Mouse (Mus musculus) heart, embryonic 10.5 days (tissue): ENCODE results near the gene Nfya. TPM values are rescaled to one million over a fixed set of nuclear protein-coding genes. Genes with fewer than 3 reads are reported as not detected.

Experiments
- DNase-seq: peaks from one replicate; pipeline ENCODE4 v3.0.0-alpha.2; 2017; ENCODE audit warnings: low spot score
- H3K27ac ChIP-seq: fragments of 300-500 bp; sonication (generic); 2 replicates; pipeline ENCODE4 v1.5.1; 2016; ENCODE audit warnings: mild to moderate bottlenecking
- H3K27me3 ChIP-seq: fragments of 300-500 bp; sonication (generic); 2 replicates; pipeline ENCODE4 v1.6.1; 2016; ENCODE audit warnings: mild to moderate bottlenecking; ENCODE audit not compliant: poor library complexity, insufficient read depth, severe bottlenecking
- H3K36me3 ChIP-seq: fragments of 300-500 bp; sonication (generic); 2 replicates; pipeline ENCODE4 v1.6.1; 2016; ENCODE audit warnings: mild to moderate bottlenecking, moderate library complexity
- H3K4me1 ChIP-seq: fragments of 300-500 bp; sonication (generic); 2 replicates; pipeline ENCODE4 v1.6.1; 2016; ENCODE audit warnings: mild to moderate bottlenecking
- H3K4me3 ChIP-seq: fragments of 300-500 bp; sonication (generic); 2 replicates; pipeline ENCODE4 v1.5.1; 2016; ENCODE audit warnings: mild to moderate bottlenecking, moderate library complexity
- H3K9me3 ChIP-seq: fragments of 300-500 bp; sonication (generic); 2 replicates; pipeline ENCODE4 v1.6.1; 2016; ENCODE audit warnings: mild to moderate bottlenecking, moderate library complexity
- WGBS: fragments of 180-500 bp; shearing (Covaris S2); methylation state at CpG from one replicate; pipeline ENCODE4 v1.1.7; 2016; 5-methylcytosine and 5-hydroxymethylcytosine counted together
- polyA plus RNA-seq: library from polyadenylated mRNA; unstranded; fragments of >200 nt; fragmentation: Nextera tagmentation; extraction: Ambion mirVana; gene quantifications from 2 replicates; pipeline ENCODE4 v1.2.1, GENCODE M21; 2016

Gene Nfya
- polyA plus RNA-seq = 13.7 and 17.3 TPM in 2 replicates

DNA sequence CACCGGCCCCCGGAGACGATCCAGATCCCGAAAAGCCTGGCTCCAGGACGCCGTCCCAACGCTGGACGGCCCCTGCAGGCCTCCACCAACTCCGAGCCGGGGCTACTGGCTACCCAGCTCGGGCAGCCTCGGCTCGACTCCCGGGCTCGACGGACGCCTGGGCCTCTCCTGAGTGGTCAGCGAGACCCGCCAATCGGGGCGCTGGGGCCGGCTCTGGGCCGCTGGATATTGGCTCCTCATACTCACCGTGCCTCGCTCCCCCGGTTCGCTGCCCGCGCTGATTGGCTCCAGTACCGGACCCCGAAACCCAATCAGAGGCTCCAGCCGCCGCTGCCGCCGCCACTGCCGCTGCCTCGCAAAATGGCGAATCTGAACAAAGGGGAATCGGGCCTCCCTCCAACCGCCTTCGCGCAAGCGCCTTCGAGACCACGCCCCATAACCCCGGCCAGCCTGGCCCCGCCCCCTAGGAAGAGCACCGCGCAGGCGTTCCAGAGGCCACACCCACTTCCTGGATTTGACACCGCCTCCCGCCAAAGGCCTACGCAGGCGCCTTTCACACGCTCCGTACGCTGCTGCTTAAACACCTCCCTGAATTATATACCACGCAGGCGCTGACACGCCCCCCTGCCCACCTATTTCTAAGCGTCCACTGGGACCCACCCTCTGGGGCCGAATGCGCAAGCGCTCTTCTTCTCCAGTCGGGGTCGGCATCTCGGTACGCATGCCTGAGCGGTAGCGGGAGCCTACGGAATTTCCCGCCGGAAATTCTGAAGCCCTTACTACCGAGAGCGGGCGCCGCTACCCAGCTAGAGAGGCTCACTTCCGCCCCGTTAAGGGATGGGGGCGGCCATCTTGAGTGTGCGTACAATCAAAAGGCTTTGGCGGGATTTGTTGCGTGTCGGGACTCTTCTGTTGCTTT lies at the start of gene Nfya, which contains the start of gene Oard1:
Nfya (minus strand) TSS at position 527 of the 919 bp plus-strand sequence.
Oard1 (plus strand) TSS at position 635 of the 919 bp plus-strand sequence.
- Histone ChIP-seq H3K27me3 (no peaks in the 10 kb centered on the region), H3K9me3 (no peaks in the 10 kb centered on the region), H3K27ac (peak within 1 kb of the TSS; percentile 99), H3K4me1 (peaks cover 23% of the 10 kb centered on the region), H3K36me3 (peaks cover 18% of the 10 kb centered on the region), H3K4me3 (peak within 1 kb of the TSS; percentile 91)
- WGBS = under 1% methylated on average over 83 of the region's 84 CpGs
- peak; percentile 100 for DNase-seq

- no peak for DNase-seq
- no peaks in the 10 kb centered on the region for H3K9me3 ChIP-seq
- no peak overlapping the region for H3K27ac ChIP-seq
- peaks cover 8% of the 10 kb centered on the region for H3K27me3 ChIP-seq
- H3K4me3 ChIP-seq = no peak overlapping the region
- peaks cover 20% of the 10 kb centered on the region for H3K4me1 ChIP-seq
- H3K36me3 ChIP-seq = no peaks in the 10 kb centered on the region
- WGBS = 73% methylated on average over 13 of the region's 13 CpGs
Observed at GRCm38 (mm10) chr17:48457971-48458653, 48.4 kb upstream of the Nfya start.

DNA sequence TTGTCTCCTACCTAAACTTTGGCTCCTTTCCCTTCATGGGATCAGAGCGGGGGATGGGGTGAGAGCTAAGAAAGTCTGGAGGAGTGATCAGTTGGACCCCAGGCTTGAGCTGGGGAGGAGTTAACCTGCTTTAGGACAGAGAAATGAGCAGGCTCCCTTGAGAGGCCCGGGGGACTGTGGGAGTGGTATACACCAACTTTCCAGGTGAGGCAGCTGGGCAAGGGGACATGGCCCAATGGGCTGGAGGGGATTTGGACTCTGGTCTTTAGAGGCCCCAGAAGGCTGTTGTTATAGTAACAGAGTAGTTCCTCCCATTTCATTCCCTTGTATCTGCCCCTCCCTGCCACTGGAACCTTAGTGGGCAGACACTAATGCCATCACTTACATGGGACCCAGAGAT lies 46.2 kb upstream of the Nfya start:
- WGBS = 89% methylated on average over 2 of the region's 2 CpGs
- Histone ChIP-seq H3K27ac (no peak overlapping the region), H3K27me3 (peaks cover 7% of the 10 kb centered on the region; the same call in 1 of the 2 replicates), H3K9me3 (no peaks in the 10 kb centered on the region), H3K36me3 (no peaks in the 10 kb centered on the region), H3K4me3 (no peak overlapping the region), H3K4me1 (peaks cover 26% of the 10 kb centered on the region)
- DNase-seq = no peak

DNA sequence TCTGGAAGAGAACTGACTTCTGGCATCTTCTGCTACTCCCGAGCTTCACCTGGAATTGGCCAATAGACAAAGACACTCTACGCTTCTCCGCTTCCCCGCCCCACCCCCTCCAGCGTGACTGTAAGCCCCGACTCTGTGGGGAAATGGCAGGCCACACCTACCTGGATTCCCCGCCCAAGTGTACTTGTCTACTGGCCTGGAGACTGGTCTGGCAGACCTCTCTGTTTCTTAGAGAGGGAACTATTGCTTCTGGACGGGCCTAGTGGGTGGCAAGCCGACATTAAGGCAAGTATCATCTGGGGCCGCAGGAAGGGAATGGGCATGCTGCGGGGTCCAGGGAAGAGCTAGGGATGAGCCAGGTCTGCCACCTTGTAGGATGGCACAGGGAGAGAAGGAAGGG lies 45.0 kb upstream of the Nfya start, which contains the start of gene Unc5cl:
Unc5cl (plus strand) TSS at position 214 of the 400 bp plus-strand sequence.
- peaks cover 10% of the 10 kb centered on the region; the same call in 1 of the 2 replicates for H3K27me3 ChIP-seq
- peak within 1 kb of the TSS; percentile 34; the same call in 1 of the 2 replicates for H3K4me3 ChIP-seq
- H3K9me3 ChIP-seq = no peaks in the 10 kb centered on the region
- no peak for DNase-seq
- no peaks in the 10 kb centered on the region for H3K36me3 ChIP-seq
- peaks cover 26% of the 10 kb centered on the region for H3K4me1 ChIP-seq
- no peak within 1 kb of the TSS for H3K27ac ChIP-seq
- WGBS = 54% methylated on average over 11 of the region's 11 CpGs

- Histone ChIP-seq H3K9me3 (no peaks in the 10 kb centered on the region), H3K4me1 (peaks cover 26% of the 10 kb centered on the region), H3K4me3 (peak overlapping the region; percentile 34; the same call in 1 of the 2 replicates), H3K27ac (no peak overlapping the region), H3K27me3 (0 out of 2 replicates have a peak, but pooled peaks cover 10% of the 10 kb centered on the region), H3K36me3 (no peaks in the 10 kb centered on the region)
- DNase-seq = no peak
- 40% methylated on average over 7 of the region's 7 CpGs for WGBS
Observed at GRCm38 (mm10) chr17:48454190-48454589, 44.5 kb upstream of the Nfya start.

DNA sequence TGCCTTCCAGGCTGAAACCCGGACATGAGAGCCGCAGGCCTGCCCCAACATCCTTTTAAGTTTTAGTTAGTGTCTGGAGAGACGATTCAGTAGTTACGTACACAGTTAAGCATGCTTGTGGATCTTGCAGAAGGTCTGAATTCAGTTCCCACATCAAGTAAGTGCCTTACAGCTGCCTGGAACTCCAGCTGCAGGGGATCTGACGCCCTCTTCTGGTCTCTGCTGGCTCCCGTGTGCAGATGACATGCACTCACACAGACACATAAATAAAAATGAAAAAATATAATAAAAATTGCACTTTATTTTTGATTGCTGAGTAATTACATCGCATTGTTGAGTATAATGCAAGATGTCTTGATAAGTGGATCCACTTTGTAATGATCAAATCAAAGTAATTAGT lies 43.8 kb upstream of the Nfya start:
- WGBS = 75% methylated on average over 7 of the region's 7 CpGs
- H3K4me3 ChIP-seq = no peak overlapping the region
- peaks cover 26% of the 10 kb centered on the region for H3K4me1 ChIP-seq
- H3K36me3 ChIP-seq = no peaks in the 10 kb centered on the region
- 0 out of 2 replicates have a peak, but pooled peaks cover 10% of the 10 kb centered on the region for H3K27me3 ChIP-seq
- DNase-seq = no peak
- H3K27ac ChIP-seq = no peak overlapping the region
- no peaks in the 10 kb centered on the region for H3K9me3 ChIP-seq

GRCm38 (mm10) chr17:48451753-48452444 lies 42.2 kb upstream of the Nfya start:
- H3K4me1 ChIP-seq = peaks cover 20% of the 10 kb centered on the region
- 66% methylated on average over 9 of the region's 9 CpGs for WGBS
- DNase-seq = no peak
- no peak overlapping the region for H3K27ac ChIP-seq
- no peaks in the 10 kb centered on the region for H3K36me3 ChIP-seq
- 0 out of 2 replicates have a peak, but pooled peaks cover 10% of the 10 kb centered on the region for H3K27me3 ChIP-seq
- H3K4me3 ChIP-seq = no peak overlapping the region
- H3K9me3 ChIP-seq = no peaks in the 10 kb centered on the region

GRCm38 (mm10) chr17:48451353-48451675 lies 41.6 kb upstream of the Nfya start, which contains the start of gene Tspo2:
Gene Tspo2 (minus strand): TSS chr17:48451522.
- Histone ChIP-seq H3K9me3 (no peaks in the 10 kb centered on the region), H3K27ac (no peak within 1 kb of the TSS), H3K27me3 (0 out of 2 replicates have a peak, but pooled peaks cover 6% of the 10 kb centered on the region)

DNA sequence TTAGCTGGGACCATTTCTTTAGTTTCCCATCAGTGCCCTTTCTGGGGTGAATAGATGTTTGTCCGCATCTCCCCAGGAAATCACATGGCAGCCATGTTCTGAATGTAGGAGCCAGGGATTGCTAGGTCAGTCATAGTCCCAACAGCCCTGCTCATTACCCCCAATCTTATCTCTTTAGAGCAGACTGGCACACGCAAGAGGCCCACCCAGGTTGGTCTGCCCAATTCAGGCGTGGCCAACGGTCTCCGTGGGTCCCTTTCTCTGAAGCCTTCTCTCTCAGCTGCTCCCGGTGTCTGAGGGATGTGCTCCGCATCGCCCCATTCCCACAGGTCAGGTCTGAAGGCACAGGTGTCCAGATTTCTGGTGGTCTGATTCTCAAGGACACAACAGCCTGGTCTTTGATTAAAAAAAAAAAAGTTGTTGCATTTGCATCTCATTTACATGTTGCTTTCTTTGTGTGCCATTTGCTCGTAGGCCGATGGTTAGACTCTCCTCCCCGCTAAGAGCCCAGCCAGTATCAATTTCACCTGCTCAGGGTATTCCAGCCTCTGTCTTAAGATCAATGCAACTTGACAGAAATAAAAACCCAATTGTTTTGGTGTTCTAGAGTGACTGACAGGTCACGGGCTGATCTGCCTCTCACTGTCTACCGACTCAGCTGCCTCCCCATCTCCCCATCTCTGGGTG lies 41.1 kb upstream of the Nfya start:
- Histone ChIP-seq H3K27me3 (0 out of 2 replicates have a peak, but pooled peaks cover 6% of the 10 kb centered on the region), H3K36me3 (no peaks in the 10 kb centered on the region), H3K4me1 (peaks cover 17% of the 10 kb centered on the region), H3K9me3 (no peaks in the 10 kb centered on the region), H3K27ac (no peak overlapping the region), H3K4me3 (no peak overlapping the region)
- WGBS = 82% methylated on average over 13 of the region's 13 CpGs
- DNase-seq = no peak

More at GRCm38 (mm10) chr17:48451353-48451675, 41.6 kb upstream of the Nfya start, which contains the start of gene Tspo2:
- 59% methylated on average over 7 of the region's 7 CpGs for WGBS
- DNase-seq = no peak
- no peak within 1 kb of the TSS for H3K4me3 ChIP-seq
- peaks cover 20% of the 10 kb centered on the region for H3K4me1 ChIP-seq
- H3K36me3 ChIP-seq = no peaks in the 10 kb centered on the region

DNA sequence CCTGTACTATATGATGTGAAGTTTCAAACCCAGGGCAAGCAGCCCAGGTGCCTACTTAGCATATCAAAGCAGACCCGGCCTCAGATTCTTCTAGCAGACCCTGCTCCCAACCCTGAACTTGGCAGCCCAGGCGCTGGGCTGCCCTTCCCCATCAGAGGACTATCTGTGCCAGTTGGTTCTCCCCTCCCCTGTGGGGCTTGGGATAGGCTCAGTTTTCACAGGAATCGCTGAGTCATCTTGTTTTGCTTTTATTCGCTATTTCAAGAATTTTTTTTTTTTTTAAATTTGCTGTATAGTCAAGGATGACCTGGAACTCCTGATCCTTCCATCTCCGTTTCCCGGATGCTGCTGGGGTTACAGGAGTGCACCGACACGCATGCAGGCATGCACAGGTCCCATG lies 38.0 kb upstream of the Nfya start:
- 64% methylated on average over 8 of the region's 8 CpGs for WGBS
- DNase-seq = no peak
- H3K4me1 ChIP-seq = peaks cover 11% of the 10 kb centered on the region; the same call in 1 of the 2 replicates
- no peak overlapping the region for H3K27ac ChIP-seq
- no peaks in the 10 kb centered on the region for H3K9me3 ChIP-seq
- H3K36me3 ChIP-seq = no peaks in the 10 kb centered on the region
- H3K27me3 ChIP-seq = 0 out of 2 replicates have a peak, but pooled peaks cover 6% of the 10 kb centered on the region
- no peak overlapping the region for H3K4me3 ChIP-seq

GRCm38 (mm10) chr17:48443542-48444145 lies 33.9 kb upstream of the Nfya start:
- DNase-seq = no peak
- Histone ChIP-seq H3K27me3 (no peaks in the 10 kb centered on the region), H3K4me1 (0 out of 2 replicates have a peak, but pooled peaks cover 5% of the 10 kb centered on the region), H3K27ac (no peak overlapping the region), H3K9me3 (no peaks in the 10 kb centered on the region), H3K36me3 (no peaks in the 10 kb centered on the region), H3K4me3 (no peak overlapping the region)
- 73% methylated on average over 16 of the region's 16 CpGs for WGBS
